Mouse (Mus musculus) heart, adult 8-10 months (tissue): ENCODE measurements around the gene Ctnnal1. TPM values are rescaled to one million over a fixed set of nuclear protein-coding genes. Genes with fewer than 3 reads are reported as not detected.

Source experiments
- DNase-seq: peaks from one replicate; pipeline ENCODE4 v3.0.0; 2022; ENCODE audit warnings: low spot score
- microRNA-seq: library from miRNA; unstranded; fragments of <30 nt; microRNA quantifications from one replicate; pipeline ENCODE4 v1.2.0, GENCODE M21; 2022
- total RNA-seq, 4 experiments: library from RNA; stranded (reverse); gene quantifications; 2 replicates each; pipeline ENCODE4 v1.2.4; 2022

Ctnnal1 gene
- total RNA-seq, 4 experiments from 2014 or later: 18.1 to 47.5 (median 30.1) TPM

GRCm38 (mm10) chr4:56802669-56803150 is 62.3 kb downstream of the Ctnnal1 start:
- DNase-seq: no peak

- DNase-seq: peak; percentile 89
Measured at GRCm38 (mm10) chr4:56801907-56802668, 62.9 kb downstream of the Ctnnal1 start, which contains the start of the genes Elp1 and Fam206a. Gene Elp1 (minus strand): TSS chr4:56802331. Gene Fam206a (plus strand): TSS chr4:56802345.

GRCm38 (mm10) chr4:56791373-56791772 is 73.6 kb downstream of the Ctnnal1 start:
- DNase-seq: no peak

- DNase-seq: no peak
Measured at GRCm38 (mm10) chr4:56771065-56771464, 93.9 kb downstream of the Ctnnal1 start.

- DNase-seq: peak; percentile 31
Measured at GRCm38 (mm10) chr4:56768913-56769312, 96.1 kb downstream of the Ctnnal1 start.

GRCm38 (mm10) chr4:56767861-56768284 is 97.1 kb downstream of the Ctnnal1 start:
- peak; percentile 39 for DNase-seq

Small RNA genes lying within 50 kb of the gene (microRNA-seq; reads per million reads assigned to microRNA genes)
- gene Mir32: 58.5 reads per million, percentile 51 among the genes with 10 or more reads in this experiment

Other genes starting within 250 kb of the Ctnnal1 start
- not detected for gene Gm26657, start 125.1 kb downstream of the Ctnnal1 start, total RNA-seq
- not detected for gene Actl7b, start 123.7 kb downstream of the Ctnnal1 start, total RNA-seq
- not detected for gene Actl7a, start 121.8 kb downstream of the Ctnnal1 start, total RNA-seq
- 10 to 100 TPM; 20.0 to 22.7 (median 21.4) TPM for gene Elp1, start 62.9 kb downstream of the Ctnnal1 start, total RNA-seq
- gene Fam206a, start 62.8 kb downstream of the Ctnnal1 start, total RNA-seq: 1 to 10 TPM; 1.8 to 3.3 (median 2.3) TPM
- gene Tmem245, start 82.2 kb upstream of the Ctnnal1 start, total RNA-seq: 100 to 1,000 TPM in 1 of 4 experiments, 10 to 100 TPM in 3; 84.8 to 104 (median 93.0) TPM
- under 1 TPM; 0.09 to 0.23 (median 0.10) TPM for gene Frrs1l, start 125.2 kb upstream of the Ctnnal1 start, total RNA-seq